Mouse (Mus musculus) limb, embryonic 14.5 days (tissue): ENCODE measurements at regions not wholly inside any gene's neighbourhood (a gene's known extent, or its start where the extent isn't known, plus 50 kb on each side); places are given as distances from the start of the nearest gene placed in this dataset.

Experiments used
- ATAC-seq: fragments of 200-750 bp; cut with Nextera tagmentation; 2 replicates; pipeline ENCODE4 v1.8.0; 2017; ENCODE audit warnings: low read depth, moderate number of reproducible peaks, moderate TSS enrichment; ENCODE audit not compliant: low FRiP score
- DNase-seq: peaks from one replicate; pipeline ENCODE4 v3.0.0-alpha.2; 2015; ENCODE audit warnings: low spot score
- H3K27ac ChIP-seq: fragments of 300-500 bp; sonication (generic); replicated peaks from 2 replicates; pipeline ENCODE4 v1.5.1; 2014; ENCODE audit warnings: low read depth, mild to moderate bottlenecking, low read length, moderate library complexity, mixed read lengths
- H3K27me3 ChIP-seq: fragments of 300-500 bp; sonication (generic); 2 replicates; pipeline ENCODE4 v1.6.1; 2014; ENCODE audit warnings: low read length, mixed read lengths; ENCODE audit not compliant: control insufficient read depth, insufficient read depth
- H3K36me3 ChIP-seq: fragments of 300-500 bp; sonication (generic); 2 replicates; pipeline ENCODE4 v1.6.1; 2014; ENCODE audit warnings: mild to moderate bottlenecking, low read length, moderate library complexity, mixed read lengths; ENCODE audit not compliant: control insufficient read depth, insufficient read depth
- H3K4me1 ChIP-seq: fragments of 300-500 bp; sonication (generic); 2 replicates; pipeline ENCODE4 v1.6.1; 2014; ENCODE audit warnings: antibody characterized with exemption, low read length, mixed read lengths; ENCODE audit not compliant: control insufficient read depth, insufficient read depth
- H3K4me2 ChIP-seq: fragments of 300-500 bp; sonication (generic); replicated peaks from 2 replicates; pipeline ENCODE4 v1.6.1; 2014; ENCODE audit warnings: low read depth, mild to moderate bottlenecking, low read length, moderate library complexity; ENCODE audit not compliant: severe bottlenecking
- H3K4me3 ChIP-seq: fragments of 300-500 bp; sonication (generic); replicated peaks from 2 replicates; pipeline ENCODE4 v1.5.1; 2014; ENCODE audit warnings: low read length
- H3K9ac ChIP-seq: fragments of 300-500 bp; sonication (generic); 2 replicates; pipeline ENCODE4 v1.6.1; 2014; ENCODE audit warnings: mild to moderate bottlenecking, low read depth, low read length, moderate library complexity; ENCODE audit not compliant: severe bottlenecking
- H3K9me3 ChIP-seq: fragments of 300-500 bp; sonication (generic); 2 replicates; pipeline ENCODE4 v1.6.1; 2016; ENCODE audit warnings: low read length; ENCODE audit not compliant: control insufficient read depth
- POLR2A ChIP-seq: fragments of 200-500 bp; IDR thresholded peaks from 2 replicates; pipeline ENCODE4 v1.8.0; 2012; ENCODE audit warnings: inconsistent platforms, mild to moderate bottlenecking, moderate library complexity, borderline replicate concordance; ENCODE audit not compliant: insufficient read depth, insufficient read length; ENCODE audit errors: extremely low read depth
- WGBS: fragments of 180-500 bp; shearing (Covaris S2); extraction: QIAGEN DNeasy Blood & Tissue Kit; methylation state at CpG from one replicate; pipeline ENCODE4 v1.1.7; 2014; 5-methylcytosine and 5-hydroxymethylcytosine counted together

DNA sequence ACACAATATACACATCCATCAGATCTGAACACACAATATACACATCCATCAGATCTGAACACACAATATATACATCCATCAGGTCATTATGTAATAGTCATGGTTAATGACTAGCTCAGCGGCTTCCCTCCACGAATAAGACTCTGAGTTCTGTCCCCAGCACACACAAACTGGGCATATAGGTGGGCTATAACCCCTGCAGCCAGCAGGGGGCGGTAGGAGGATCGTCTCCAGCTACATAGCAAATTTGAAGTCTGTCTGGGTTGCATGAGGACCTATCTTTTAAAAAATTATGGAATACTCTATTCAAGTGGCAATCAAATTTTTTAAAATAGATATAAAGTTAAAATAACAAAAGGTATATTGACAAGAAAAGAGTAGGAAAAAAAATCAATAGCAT is 86.6 kb upstream of the Ercc4 start:
- no peaks in the 10 kb centered on the region for H3K9me3 ChIP-seq
- H3K4me3 ChIP-seq, result no peak overlapping the region
- TF ChIP-seq POLR2A, result no peak
- no peak overlapping the region for H3K9ac ChIP-seq
- no peak for ATAC-seq
- H3K4me2 ChIP-seq, result no peak overlapping the region
- no peak overlapping the region for H3K27ac ChIP-seq
- DNase-seq, result no peak
- H3K4me1 ChIP-seq, result no peaks in the 10 kb centered on the region
- 52% methylated on average over 4 of the region's 4 CpGs for WGBS
- H3K36me3 ChIP-seq, result no peaks in the 10 kb centered on the region
- H3K27me3 ChIP-seq, result no peaks in the 10 kb centered on the region

DNA sequence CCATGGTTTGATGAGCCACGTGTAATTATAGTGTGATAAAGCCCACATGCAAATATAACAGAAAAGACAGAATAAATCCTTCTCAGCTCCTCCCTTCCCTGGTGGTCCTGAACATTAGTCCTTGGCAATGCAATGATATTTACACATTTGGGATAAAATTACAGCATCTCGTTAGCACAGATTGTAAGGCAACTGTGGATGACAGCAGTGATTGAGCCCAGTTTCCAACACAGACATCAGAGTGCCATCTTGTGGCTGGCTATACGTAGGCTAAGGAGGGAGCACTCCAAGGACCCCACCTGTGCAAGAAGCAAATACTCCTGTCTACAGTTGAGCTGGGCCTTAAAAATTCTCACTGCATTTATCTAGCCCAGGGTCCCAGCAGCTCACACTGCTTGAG is 84.1 kb upstream of the Ercc4 start:
- TF ChIP-seq POLR2A, result no peak
- Histone ChIP-seq H3K36me3 (no peaks in the 10 kb centered on the region), H3K4me3 (no peak overlapping the region), H3K9me3 (no peaks in the 10 kb centered on the region), H3K27ac (no peak overlapping the region), H3K27me3 (no peaks in the 10 kb centered on the region), H3K9ac (no peak overlapping the region), H3K4me1 (no peaks in the 10 kb centered on the region), H3K4me2 (no peak overlapping the region)
- 51% methylated on average over 3 of the region's 3 CpGs for WGBS
- DNase-seq (no peak), ATAC-seq (no peak)

DNA sequence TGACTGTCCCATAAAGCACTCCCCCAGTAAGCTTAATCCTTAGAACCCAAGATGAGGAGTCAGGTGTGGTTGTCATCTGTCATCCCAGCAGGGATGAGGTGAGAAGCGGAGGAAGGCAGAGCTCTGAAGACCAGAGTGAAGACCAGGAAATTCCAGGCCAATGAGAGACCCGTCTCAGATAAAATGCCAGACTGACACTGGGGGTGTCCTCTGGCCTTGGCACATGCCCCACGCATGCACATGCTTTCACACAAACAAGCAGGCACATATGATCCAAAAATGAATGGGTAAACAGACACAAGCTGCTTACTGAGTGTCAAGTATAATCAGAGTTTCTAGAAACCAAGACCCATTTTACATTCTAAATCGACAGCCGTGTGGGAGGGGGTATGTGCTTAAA is 75.3 kb upstream of the Ercc4 start:
- Histone ChIP-seq H3K4me3 (no peak overlapping the region), H3K27ac (no peak overlapping the region), H3K9ac (no peak overlapping the region), H3K27me3 (no peaks in the 10 kb centered on the region), H3K9me3 (no peaks in the 10 kb centered on the region), H3K36me3 (no peaks in the 10 kb centered on the region), H3K4me1 (no peaks in the 10 kb centered on the region), H3K4me2 (no peak overlapping the region)
- no peak for ATAC-seq
- WGBS, result 66% methylated on average over 5 of the region's 5 CpGs
- no peak for DNase-seq
- TF ChIP-seq POLR2A, result no peak

DNA sequence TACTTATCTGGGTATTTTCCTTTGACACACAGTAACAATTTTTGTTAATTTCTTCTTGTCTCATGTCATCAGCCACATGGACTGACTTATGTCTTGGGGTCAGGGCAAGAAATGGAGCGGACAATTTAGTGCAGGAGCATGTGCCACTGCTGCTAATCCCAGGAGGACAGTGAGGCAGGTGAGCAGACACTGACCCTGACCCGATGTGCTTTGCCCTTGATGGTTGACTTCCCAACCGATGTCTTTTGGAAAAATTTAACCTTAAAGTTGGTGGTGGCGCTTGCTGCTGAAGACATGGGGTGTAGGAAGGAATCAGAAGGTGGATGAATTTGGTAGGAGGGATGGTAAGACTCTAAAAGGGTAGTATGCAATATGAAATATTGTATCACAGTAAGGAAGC is 72.9 kb upstream of the Ercc4 start:
- ATAC-seq (no peak), DNase-seq (no peak)
- H3K4me1 ChIP-seq, result no peaks in the 10 kb centered on the region
- no peaks in the 10 kb centered on the region for H3K27me3 ChIP-seq
- WGBS, result 85% methylated on average over 4 of the region's 4 CpGs
- H3K4me2 ChIP-seq, result no peak overlapping the region
- no peak overlapping the region for H3K4me3 ChIP-seq
- no peaks in the 10 kb centered on the region for H3K9me3 ChIP-seq
- H3K27ac ChIP-seq, result no peak overlapping the region
- H3K36me3 ChIP-seq, result no peaks in the 10 kb centered on the region
- TF ChIP-seq POLR2A, result no peak
- no peak overlapping the region for H3K9ac ChIP-seq

DNA sequence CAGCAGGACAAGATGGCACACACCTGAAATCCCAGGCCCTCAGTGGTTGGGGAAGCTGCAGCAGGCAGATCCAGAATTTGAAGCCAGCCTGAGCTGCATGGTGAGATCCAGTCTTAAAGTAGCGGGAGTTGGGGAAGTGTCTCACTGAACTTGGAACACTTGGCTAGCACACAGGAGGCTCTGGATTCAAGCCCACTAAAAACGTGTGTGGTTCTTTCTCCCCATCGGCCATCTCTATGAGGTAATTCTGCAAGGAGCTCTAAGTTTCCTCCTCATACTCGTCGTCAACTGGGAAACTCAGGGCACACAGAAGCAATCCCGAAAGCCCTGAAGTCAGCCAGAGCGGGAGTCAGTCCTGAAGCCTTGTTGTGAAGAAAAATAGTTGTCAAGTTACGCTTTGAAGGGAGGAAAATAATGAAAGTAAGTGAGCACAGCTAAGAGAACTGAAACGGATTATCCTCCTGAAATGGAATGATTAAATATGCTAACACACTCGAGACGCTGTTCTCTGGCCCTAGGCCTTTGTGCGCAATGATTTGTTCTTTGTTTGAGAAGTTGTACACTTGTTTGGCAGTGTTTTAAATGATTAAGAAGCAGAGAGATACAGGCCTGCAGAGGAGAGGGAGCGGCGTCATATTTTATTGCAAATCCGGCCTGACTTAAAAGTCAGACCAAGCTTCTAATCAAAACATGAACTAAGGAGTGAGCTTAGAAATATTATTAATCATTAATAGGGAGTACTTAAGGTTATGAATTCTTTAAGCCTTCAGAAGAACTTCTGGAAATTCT is 69.0 kb upstream of the Ercc4 start:
- Histone ChIP-seq H3K36me3 (no peaks in the 10 kb centered on the region), H3K9me3 (no peaks in the 10 kb centered on the region), H3K27me3 (no peaks in the 10 kb centered on the region), H3K9ac (no peak overlapping the region), H3K4me2 (no peak overlapping the region), H3K4me1 (no peaks in the 10 kb centered on the region), H3K4me3 (no peak overlapping the region), H3K27ac (no peak overlapping the region)
- no peak for ATAC-seq
- WGBS, result 63% methylated on average over 15 of the region's 15 CpGs
- peak; percentile 39 for DNase-seq
- TF ChIP-seq POLR2A, result no peak
